ENCODE assay signal across 8 mouse cellular contexts in the genomic region with DNA sequence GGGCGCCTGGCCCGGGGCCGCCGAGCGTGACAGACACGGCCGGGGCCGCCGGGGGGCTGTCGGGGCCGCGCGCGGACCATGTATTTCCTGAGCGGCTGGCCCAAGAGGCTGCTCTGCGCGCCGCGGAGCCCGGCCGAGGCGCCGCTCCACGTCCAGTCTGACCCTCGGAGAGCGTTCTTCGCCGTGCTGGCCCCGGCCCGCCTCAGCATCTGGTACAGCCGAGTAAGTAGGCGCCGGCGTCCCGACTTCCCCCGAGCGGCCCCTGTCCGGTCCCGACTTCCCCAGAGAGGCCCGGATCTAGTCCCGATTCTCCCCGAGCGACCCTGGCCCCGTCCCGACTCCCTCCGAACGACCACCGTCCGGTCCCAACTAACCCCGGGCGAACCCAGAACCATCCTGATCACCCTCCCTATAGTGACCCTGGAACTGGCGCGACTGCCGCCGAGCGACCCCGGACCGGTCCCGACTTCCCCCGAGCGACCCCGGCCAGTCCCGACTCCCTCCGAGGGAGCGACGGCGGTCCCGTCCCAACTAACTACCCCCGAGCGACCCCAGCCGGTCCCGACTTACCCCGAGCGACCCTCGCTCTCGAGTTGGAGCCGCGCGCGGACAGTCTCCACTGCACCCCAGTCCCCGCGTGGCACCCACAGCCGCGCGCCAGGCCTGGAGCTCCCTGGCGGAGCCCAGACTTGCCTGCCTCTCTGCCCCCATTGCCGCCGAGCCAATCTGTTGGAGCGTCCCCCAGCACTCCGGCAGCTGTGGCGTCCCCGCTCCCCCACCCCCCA. TPM values are rescaled to one million over a fixed set of nuclear protein-coding genes. Genes with fewer than 3 reads are reported as not detected.
DNase-seq lines count a peak whose midpoint lies in the region; ATAC-seq lines count a peak whose summit lies in the region.

No protein-coding gene starts in this region.

- peak; percentile 21 for ATAC-seq in granulocyte monocyte progenitor cell, adult 5-6 weeks (replicated peaks; ENCODE audit: poor library complexity, severe bottlenecking)
- peak; percentile 83 for ATAC-seq in kidney, embryonic 15.5 days (replicated peaks; ENCODE audit: low FRiP score)
- ATAC-seq in liver, embryonic 13.5 days (ENCODE audit: low read depth): peak; percentile 59

- WGBS in kidney, embryonic 15.5 days: under 1% methylated on average over 90 of the region's 92 CpGs
- under 1% methylated on average over 92 of the region's 92 CpGs for WGBS in liver, embryonic 13.5 days (ENCODE audit: insufficient replicate concordance)

- H3K27me3 ChIP-seq in kidney, embryonic 15.5 days: no peaks in the 10 kb centered on the region
- no peaks in the 10 kb centered on the region for H3K27me3 ChIP-seq in liver, embryonic 13.5 days

- peak overlapping the region; percentile 76 for H3K4me2 ChIP-seq in kidney, embryonic 15.5 days
- H3K4me2 ChIP-seq in liver, embryonic 13.5 days: peak overlapping the region; percentile 97

- peaks cover 22% of the 10 kb centered on the region for H3K4me1 ChIP-seq in kidney, embryonic 15.5 days
- peaks cover 30% of the 10 kb centered on the region for H3K4me1 ChIP-seq in liver, embryonic 13.5 days (replicated peaks)

- DNase-seq in B cell, adult 2 months: peak; percentile 57 to 58
- DNase-seq in ZHBTc4 (ENCODE audit: low read depth, low spot score): peak; percentile 73
- DNase-seq in embryo, embryonic 11 days: peak; percentile 77
- DNase-seq in liver, embryonic 13.5 days: peak; percentile 42
- peak; percentile 80 for DNase-seq in neural tube, embryonic 10.5 days (ENCODE audit: extremely low spot score, low spot score)
- peak; percentile 55 to 67 for DNase-seq in thymus, postnatal 10 days (ENCODE audit: low spot score in 2 of 2)

- peak overlapping the region; percentile 94 for H3K9ac ChIP-seq in kidney, embryonic 15.5 days
- H3K9ac ChIP-seq in liver, embryonic 13.5 days: peak overlapping the region; percentile 95

- H3K27ac ChIP-seq in kidney, embryonic 15.5 days: peak overlapping the region; percentile 95
- H3K27ac ChIP-seq in liver, embryonic 13.5 days: peak overlapping the region; percentile 92

- H3K4me3 ChIP-seq in kidney, embryonic 15.5 days (replicated peaks): peak overlapping the region; percentile 95
- peak overlapping the region; percentile 96 for H3K4me3 ChIP-seq in liver, embryonic 13.5 days (replicated peaks)

- H3K36me3 ChIP-seq in kidney, embryonic 15.5 days: 0 out of 2 replicates have a peak, but pooled peaks cover 2% of the 10 kb centered on the region
- H3K36me3 ChIP-seq in liver, embryonic 13.5 days: no peaks in the 10 kb centered on the region

- H3K9me3 ChIP-seq in kidney, embryonic 15.5 days (replicated peaks): no peaks in the 10 kb centered on the region
- H3K9me3 ChIP-seq in liver, embryonic 13.5 days (replicated peaks): no peaks in the 10 kb centered on the region

RNA-seq across cellular contexts. Expression of gene Ric1, which starts 0.6 kb away (rescaled TPM):
- total RNA-seq in granulocyte monocyte progenitor cell, adult 5-6 weeks (2014; fragmentation: Nextera tagmentation): 22.4 and 24.1 TPM in 2 replicates
- total RNA-seq in granulocyte monocyte progenitor cell, adult 5-6 weeks (2017): 17.5 and 18.9 TPM in 2 replicates
- polyA plus RNA-seq in kidney, embryonic 15.5 days (2015; fragmentation: Nextera tagmentation; extraction: Ambion mirVana): 14.2 and 14.6 TPM in 2 replicates
- polyA plus RNA-seq in liver, embryonic 13.5 days (2015; fragmentation: Nextera tagmentation; extraction: Ambion mirVana): 3.4 and 3.6 TPM in 2 replicates

Comparison
In these comparisons a context has a peak if more than half of its experiments do, and no peak if none do; other contexts are left out.
1. Peak in every context shown above with its lines: DNase-seq, ATAC-seq, H3K4me3 ChIP-seq and H3K27ac ChIP-seq.
2. ATAC-seq: peak in every context shown above with its lines; median percentile 83 in kidney, embryonic 15.5 days; 59 in liver, embryonic 13.5 days; 21 in granulocyte monocyte progenitor cell, adult 5-6 weeks.